Mouse (Mus musculus) testis, adult 2 months (tissue): ENCODE data around the gene 4921517D22Rik. TPM values are rescaled to one million over a fixed set of nuclear protein-coding genes. Genes with fewer than 3 reads are reported as not detected.
"Not testable (repeated sequence)": the region's sequence is repeated elsewhere in the genome, so short reads cannot be mapped to it uniquely, and the experiment has no call there.

Experiments
- H3K27ac ChIP-seq: fragments of 200-500 bp; 2 replicates; pipeline ENCODE4 v1.5.1; 2012; ENCODE audit warnings: low read depth, low read length; ENCODE audit not compliant: control insufficient read depth, insufficient read depth
- H3K27me3 ChIP-seq: fragments of 200-500 bp; 2 replicates; pipeline ENCODE4 v1.6.1; 2012; ENCODE audit warnings: mild to moderate bottlenecking, low read length, moderate library complexity; ENCODE audit not compliant: control insufficient read depth, insufficient read depth
- H3K36me3 ChIP-seq: fragments of 200-500 bp; 2 replicates; pipeline ENCODE4 v1.6.1; 2012; ENCODE audit warnings: mild to moderate bottlenecking, low read length; ENCODE audit not compliant: control insufficient read depth, insufficient read depth
- H3K4me1 ChIP-seq: fragments of 200-500 bp; 2 replicates; pipeline ENCODE4 v1.6.1; 2012; ENCODE audit warnings: low read length; ENCODE audit not compliant: control insufficient read depth, insufficient read depth
- H3K4me3 ChIP-seq: fragments of 200-500 bp; 2 replicates; pipeline ENCODE4 v1.5.1; 2012; ENCODE audit warnings: low read depth, mild to moderate bottlenecking, low read length, moderate library complexity, mixed read lengths; ENCODE audit not compliant: control insufficient read depth
- CTCF ChIP-seq: fragments of 200-500 bp; IDR thresholded peaks from 2 replicates; pipeline ENCODE4 v1.5.1; 2012; ENCODE audit warnings: low read depth, mild to moderate bottlenecking, inconsistent platforms, low read length, moderate library complexity; ENCODE audit not compliant: control insufficient read depth, insufficient read depth, insufficient replicate concordance
- POLR2A ChIP-seq: fragments of 200-500 bp; IDR thresholded peaks from 2 replicates; pipeline ENCODE4 v1.6.1; 2012; ENCODE audit warnings: low read depth, mild to moderate bottlenecking, inconsistent platforms, low read length, moderate library complexity; ENCODE audit not compliant: control insufficient read depth
- polyA plus RNA-seq: library from polyadenylated mRNA; depleted of rRNA; stranded (reverse); fragments of >200 nt; gene quantifications from 2 replicates; pipeline ENCODE4 v1.2.3, GENCODE M21; 2012

4921517D22Rik gene
- polyA plus RNA-seq, 1 experiment: 24.2 TPM

GRCm38 (mm10) chr13:59731652-59732051, 37.7 kb upstream of the 4921517D22Rik start, which contains the start of gene Spata31d1d:
Gene Spata31d1d (minus strand): TSS chr13:59731752.
- peak within 1 kb of the TSS; percentile 83 for H3K4me3 ChIP-seq
- peaks cover 7% of the 10 kb centered on the region for H3K4me1 ChIP-seq
- H3K27me3 ChIP-seq: no peaks in the 10 kb centered on the region
- peak within 1 kb of the TSS; percentile 40 for H3K27ac ChIP-seq
- TF ChIP-seq CTCF (no peak), POLR2A (no peak; the same call in 1 of the 2 replicates)
- H3K36me3 ChIP-seq: no peaks in the 10 kb centered on the region

- peaks cover 14% of the 10 kb centered on the region for H3K4me1 ChIP-seq
- no peaks in the 10 kb centered on the region for H3K36me3 ChIP-seq
- H3K4me3 ChIP-seq: peak overlapping the region; percentile 83
- no peak overlapping the region for H3K27ac ChIP-seq
- TF ChIP-seq CTCF (peak; percentile 72; the same call in 1 of the 2 replicates), POLR2A (no peak)
- H3K27me3 ChIP-seq: no peaks in the 10 kb centered on the region
Measured at GRCm38 (mm10) chr13:59728378-59729093, 34.6 kb upstream of the 4921517D22Rik start.

- Histone ChIP-seq H3K36me3 (no peaks in the 10 kb centered on the region), H3K27ac (peak overlapping the region; percentile 65), H3K4me1 (peaks cover 14% of the 10 kb centered on the region), H3K4me3 (peak overlapping the region; percentile 82), H3K27me3 (no peaks in the 10 kb centered on the region)
- TF ChIP-seq CTCF (no peak), POLR2A (peak; percentile 65; the same call in 1 of the 2 replicates)
Measured at GRCm38 (mm10) chr13:59726139-59726867, 32.4 kb upstream of the 4921517D22Rik start.

- not testable (repeated sequence) for H3K36me3 ChIP-seq, H3K27me3 ChIP-seq, H3K4me3 ChIP-seq, H3K4me1 ChIP-seq, H3K27ac ChIP-seq
Measured at GRCm38 (mm10) chr13:59722089-59722488, 28.2 kb upstream of the 4921517D22Rik start.

GRCm38 (mm10) chr13:59719475-59719874, 25.6 kb upstream of the 4921517D22Rik start:
- H3K4me1 ChIP-seq: no peaks in the 10 kb centered on the region; the same call in 1 of the 2 replicates
- H3K27ac ChIP-seq: no peak overlapping the region
- TF ChIP-seq CTCF: no peak
- no peak for TF ChIP-seq POLR2A

GRCm38 (mm10) chr13:59718857-59719440, 25.0 kb upstream of the 4921517D22Rik start:
- H3K36me3 ChIP-seq, H3K27me3 ChIP-seq, H3K4me3 ChIP-seq, H3K27ac ChIP-seq, H3K4me1 ChIP-seq: not testable (repeated sequence)

More at GRCm38 (mm10) chr13:59719475-59719874, 25.6 kb upstream of the 4921517D22Rik start:
- no peak overlapping the region for H3K4me3 ChIP-seq
- H3K27me3 ChIP-seq: no peaks in the 10 kb centered on the region
- no peaks in the 10 kb centered on the region for H3K36me3 ChIP-seq

- H3K36me3 ChIP-seq: no peaks in the 10 kb centered on the region
- no peak overlapping the region for H3K27ac ChIP-seq
- no peaks in the 10 kb centered on the region for H3K27me3 ChIP-seq
- TF ChIP-seq CTCF (no peak), POLR2A (no peak)
- peak overlapping the region; percentile 69 for H3K4me3 ChIP-seq
- H3K4me1 ChIP-seq: peaks cover 3% of the 10 kb centered on the region; the same call in 1 of the 2 replicates
Measured at GRCm38 (mm10) chr13:59713710-59714109, 19.8 kb upstream of the 4921517D22Rik start.

GRCm38 (mm10) chr13:59711984-59712383, 18.1 kb upstream of the 4921517D22Rik start, which contains the start of gene Spata31d1b:
Gene Spata31d1b (plus strand): TSS chr13:59712284.
- H3K4me1 ChIP-seq, H3K27me3 ChIP-seq, H3K36me3 ChIP-seq, H3K27ac ChIP-seq: not testable (repeated sequence)
- H3K4me3 ChIP-seq: peak within 1 kb of the TSS; percentile 69
